Mouse (Mus musculus) 3134 (cell line): Measurements from ENCODE around the gene Fam78a.

Experiments used
- DNase-seq: peaks from one replicate; pipeline ENCODE4 v3.0.0-alpha.2; 2011; ENCODE audit warnings: low spot score; ENCODE audit not compliant: insufficient read length; ENCODE audit errors: extremely low read depth

Gene Fam78a

GRCm38 (mm10) chr2:32070747-32071146 is 13.9 kb downstream of the Fam78a start:
- DNase-seq: no peak

- no peak for DNase-seq
These were observed 15.6 kb downstream of the Fam78a start for GRCm38 (mm10) chr2:32068811-32069607.

- no peak for DNase-seq
These were observed 18.7 kb downstream of the Fam78a start for GRCm38 (mm10) chr2:32066005-32066404.

GRCm38 (mm10) chr2:32065371-32065791 is 19.3 kb downstream of the Fam78a start:
- no peak for DNase-seq

GRCm38 (mm10) chr2:32064913-32065312 is 19.7 kb downstream of the Fam78a start:
- DNase-seq: no peak

- no peak for DNase-seq
These were observed 21.1 kb downstream of the Fam78a start for GRCm38 (mm10) chr2:32063451-32064151.

- no peak for DNase-seq
These were observed 21.8 kb downstream of the Fam78a start for GRCm38 (mm10) chr2:32062626-32063410.

- no peak for DNase-seq
These were observed 22.7 kb downstream of the Fam78a start for GRCm38 (mm10) chr2:32061722-32062505.

GRCm38 (mm10) chr2:32061189-32061588 is 23.5 kb downstream of the Fam78a start:
- DNase-seq: no peak

- no peak for DNase-seq
These were observed 24.3 kb downstream of the Fam78a start for GRCm38 (mm10) chr2:32060228-32060805.

- no peak for DNase-seq
These were observed 25.0 kb downstream of the Fam78a start for GRCm38 (mm10) chr2:32059613-32060012.

- no peak for DNase-seq
These were observed 25.9 kb downstream of the Fam78a start for GRCm38 (mm10) chr2:32058716-32059115.

GRCm38 (mm10) chr2:32058241-32058640 is 26.4 kb downstream of the Fam78a start:
- DNase-seq: no peak

GRCm38 (mm10) chr2:32057794-32058193 is 26.9 kb downstream of the Fam78a start:
- DNase-seq: no peak

GRCm38 (mm10) chr2:32057360-32057759 is 27.3 kb downstream of the Fam78a start:
- DNase-seq: no peak

GRCm38 (mm10) chr2:32056524-32056923 is 28.1 kb downstream of the Fam78a start:
- no peak for DNase-seq

- DNase-seq: no peak
These were observed 29.2 kb downstream of the Fam78a start for GRCm38 (mm10) chr2:32055357-32055965.

- DNase-seq: no peak
These were observed 32.2 kb downstream of the Fam78a start for GRCm38 (mm10) chr2:32052418-32052817.

- no peak for DNase-seq
These were observed 32.9 kb downstream of the Fam78a start for GRCm38 (mm10) chr2:32051791-32052190.

- no peak for DNase-seq
These were observed 37.3 kb downstream of the Fam78a start for GRCm38 (mm10) chr2:32047323-32047722.
